Mouse (Mus musculus): ENCODE data around the gene Map3k20.

Map3k20 gene

DNA sequence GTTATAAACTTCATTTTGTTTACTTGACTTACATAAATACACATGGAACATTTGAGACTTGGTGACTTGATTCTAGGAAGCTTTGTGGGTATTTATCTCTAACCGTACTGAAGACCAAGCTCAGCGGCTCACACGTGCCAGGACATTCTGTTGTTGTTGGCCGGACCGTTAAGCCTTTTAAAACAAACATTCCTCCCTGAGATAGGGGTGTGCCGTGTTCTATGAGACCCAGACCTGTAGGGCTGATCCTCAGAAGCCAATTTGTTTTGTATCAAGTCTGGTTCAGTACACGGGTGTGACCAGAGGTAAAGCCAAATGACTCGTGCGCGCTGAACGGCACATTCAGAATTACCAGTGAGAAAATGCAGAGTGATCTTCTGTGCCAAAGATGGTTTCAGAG lies 97.9 kb downstream of the Map3k20 start:
- DNase-seq: no peak

DNA sequence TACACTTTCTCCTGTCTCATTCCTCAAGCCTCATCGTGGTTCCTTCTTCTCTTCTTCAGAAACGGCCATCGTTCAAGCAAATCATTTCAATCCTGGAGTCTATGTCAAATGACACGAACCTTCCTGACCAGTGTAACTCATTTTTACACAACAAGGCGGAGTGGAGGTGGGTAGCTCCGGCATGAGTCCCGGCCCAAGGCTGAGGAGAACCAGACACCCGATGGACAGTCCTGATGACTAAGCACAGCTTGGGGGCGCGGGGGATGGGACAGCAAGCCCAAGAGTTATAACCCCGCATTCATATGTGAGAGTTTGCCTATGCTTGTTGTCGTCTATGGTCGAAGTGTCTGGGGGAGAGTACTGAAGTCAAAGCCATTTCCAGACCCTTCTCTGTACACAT lies 104.0 kb downstream of the Map3k20 start:
- DNase-seq: no peak

GRCm38 (mm10) chr2:72389942-72390341 lies 104.5 kb downstream of the Map3k20 start:
- DNase-seq: peak; percentile 78 to 82

GRCm38 (mm10) chr2:72390474-72390873 lies 105.0 kb downstream of the Map3k20 start:
- no peak for DNase-seq

GRCm38 (mm10) chr2:72391024-72391423 lies 105.6 kb downstream of the Map3k20 start:
- DNase-seq: no peak

DNA sequence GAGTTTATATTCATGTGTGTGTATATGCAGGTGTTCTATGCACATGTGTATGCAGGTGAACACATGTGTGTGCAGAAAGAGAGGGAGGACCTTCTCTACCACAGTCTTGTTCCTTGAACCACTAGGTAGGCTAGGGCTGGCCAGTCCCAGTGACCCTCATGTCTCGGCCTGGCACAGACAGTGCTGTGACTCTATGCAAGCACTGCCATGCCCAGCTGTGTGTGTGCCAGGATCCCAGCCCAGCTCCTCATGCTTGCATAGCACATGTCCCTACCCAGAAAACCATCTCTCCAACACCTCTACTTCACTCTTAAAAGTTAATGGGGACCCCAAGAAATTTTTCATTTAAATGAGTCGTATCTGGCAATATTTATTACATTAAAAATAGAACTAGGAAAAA lies 106.3 kb downstream of the Map3k20 start:
- DNase-seq: no peak

- peak; percentile 22 to 30 for DNase-seq
Measured at GRCm38 (mm10) chr2:72392316-72392715, 106.9 kb downstream of the Map3k20 start.

DNA sequence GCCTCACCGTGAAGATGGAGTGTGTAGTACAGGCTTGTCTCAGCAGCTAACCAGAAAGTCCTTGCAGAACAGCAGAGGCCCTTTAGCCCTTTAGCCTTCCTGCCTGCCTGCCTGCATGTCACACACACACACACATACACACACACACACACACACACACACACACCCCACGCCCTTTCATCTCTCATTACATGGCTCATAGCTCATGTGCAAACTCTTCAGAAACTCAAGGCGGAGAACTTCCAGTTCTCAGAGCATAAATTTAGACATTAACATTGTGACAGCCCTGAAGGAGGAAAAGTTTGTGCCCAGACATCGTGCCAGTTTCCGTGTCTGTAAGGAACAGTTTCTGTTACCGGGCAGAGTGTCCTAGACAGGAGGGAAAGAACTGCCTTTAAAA lies 111.5 kb downstream of the Map3k20 start:
- DNase-seq: no peak

DNA sequence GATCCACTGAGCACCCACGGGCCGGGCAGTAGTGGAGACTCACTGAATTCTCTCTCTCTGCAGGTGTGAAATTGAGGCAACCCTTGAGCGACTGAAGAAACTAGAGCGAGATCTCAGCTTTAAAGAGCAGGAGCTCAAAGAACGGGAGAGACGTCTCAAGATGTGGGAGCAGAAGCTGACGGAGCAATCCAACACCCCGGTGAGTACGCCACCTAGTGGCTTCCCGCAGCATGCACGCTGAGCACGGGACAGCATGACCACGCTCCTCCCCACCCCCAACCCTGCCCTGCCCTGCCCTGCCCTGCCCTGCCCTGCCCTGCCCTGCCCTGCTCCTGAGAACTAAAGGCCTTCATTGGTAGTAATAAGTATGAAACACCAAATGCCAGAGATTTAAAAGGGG lies 112.8 kb downstream of the Map3k20 start:
- peak in 1 of 2 experiments; percentile 20 for DNase-seq

DNA sequence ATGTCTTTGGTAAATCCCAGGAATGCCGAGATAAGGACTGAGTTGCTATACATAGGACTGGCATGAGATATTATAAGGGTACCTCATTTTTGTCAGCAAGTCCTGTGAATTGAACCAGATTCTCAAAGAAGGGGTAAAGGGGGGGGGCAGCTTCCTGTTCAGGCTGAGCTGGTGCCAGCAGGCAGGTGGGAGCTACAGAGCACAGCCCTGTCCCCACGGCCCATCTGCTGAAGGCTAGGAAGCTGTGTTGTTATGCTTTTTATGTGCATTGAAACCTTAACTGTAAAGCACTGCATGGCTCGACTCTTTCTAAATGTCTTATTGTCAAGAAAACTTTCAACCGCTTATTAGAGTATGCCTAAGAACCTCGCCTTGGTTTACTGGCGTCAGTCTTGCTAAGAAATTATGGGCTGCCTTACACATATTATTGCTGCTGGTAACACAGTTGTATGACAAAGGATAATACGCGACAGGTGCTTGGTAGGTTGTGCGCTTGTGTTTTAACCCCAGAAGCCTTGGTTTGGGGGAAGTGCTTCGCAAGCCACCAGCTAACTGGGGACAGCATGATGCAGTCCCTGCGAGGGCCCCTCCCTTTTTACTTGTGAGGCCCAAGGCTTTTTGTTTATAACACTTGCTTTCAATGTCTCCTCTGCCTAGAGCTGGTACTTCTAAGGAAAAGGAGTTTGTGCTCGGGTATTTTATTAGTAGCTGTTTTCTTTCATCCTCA lies 114.2 kb downstream of the Map3k20 start:
- DNase-seq: no peak

- DNase-seq: no peak
Measured at GRCm38 (mm10) chr2:72401290-72401689, 115.9 kb downstream of the Map3k20 start.

DNA sequence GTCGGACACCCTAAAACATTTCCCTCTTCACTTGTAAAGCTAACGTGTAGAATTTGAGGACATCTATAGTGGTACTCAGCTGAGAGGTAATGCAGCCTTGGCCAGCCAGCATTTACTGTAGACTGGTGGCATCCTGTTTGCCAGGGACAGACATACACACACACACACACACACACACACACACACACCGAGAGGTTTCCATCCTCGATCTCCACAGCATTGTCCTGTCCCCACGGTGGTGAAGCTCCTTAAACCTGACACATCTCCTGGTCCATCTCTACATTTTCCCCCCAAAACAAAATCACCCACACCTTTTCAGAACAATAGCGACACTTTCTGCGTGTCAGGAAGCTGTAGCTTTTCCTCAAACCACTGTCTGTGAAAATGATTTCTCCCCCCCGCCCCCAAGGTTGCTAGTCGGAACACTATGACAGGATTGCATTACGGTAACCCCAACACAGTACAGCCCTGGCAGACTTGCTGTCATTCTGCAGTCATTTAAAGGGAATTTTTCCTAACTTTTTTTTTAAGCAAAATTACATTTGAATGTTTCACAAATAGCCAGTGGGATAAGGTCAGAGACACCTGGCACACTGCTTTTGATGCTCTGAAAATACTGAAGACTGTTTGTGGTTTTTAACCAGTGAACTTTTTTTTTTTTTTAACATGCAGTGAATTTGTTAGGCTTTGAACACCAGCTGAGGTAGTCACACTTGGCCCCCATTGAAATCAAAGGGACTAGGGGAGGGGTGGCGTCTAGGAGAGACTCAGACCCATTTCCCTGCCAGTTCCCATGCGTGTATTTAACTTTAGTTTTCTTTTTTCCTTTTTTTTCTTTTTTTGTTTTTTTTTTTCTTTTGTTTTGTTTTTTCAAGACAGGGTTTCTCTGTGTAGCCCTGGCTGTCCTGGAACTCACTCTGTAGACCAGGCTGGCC lies 120.5 kb downstream of the Map3k20 start:
- DNase-seq: no peak

DNA sequence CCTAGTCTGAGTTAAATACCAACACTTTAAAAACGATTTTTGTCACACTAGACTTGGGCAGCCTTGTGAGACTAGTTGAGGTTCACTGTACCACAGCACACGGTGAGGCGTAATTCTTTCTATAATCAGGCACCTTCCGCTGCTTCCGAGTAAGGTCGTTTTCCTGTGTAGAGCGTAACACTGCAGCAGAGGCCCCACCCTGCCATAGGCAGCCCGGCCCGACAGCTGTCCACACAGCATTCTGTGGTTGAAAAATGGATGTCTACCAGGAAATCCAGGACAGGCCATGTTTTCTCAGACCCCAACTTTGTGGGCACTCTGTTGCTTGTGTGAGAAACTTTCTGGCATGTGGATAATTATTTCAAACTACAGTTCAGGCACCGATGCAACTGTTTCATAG lies 121.3 kb downstream of the Map3k20 start:
- no peak for DNase-seq

GRCm38 (mm10) chr2:72407341-72408092 lies 122.1 kb downstream of the Map3k20 start:
- DNase-seq: no peak

DNA sequence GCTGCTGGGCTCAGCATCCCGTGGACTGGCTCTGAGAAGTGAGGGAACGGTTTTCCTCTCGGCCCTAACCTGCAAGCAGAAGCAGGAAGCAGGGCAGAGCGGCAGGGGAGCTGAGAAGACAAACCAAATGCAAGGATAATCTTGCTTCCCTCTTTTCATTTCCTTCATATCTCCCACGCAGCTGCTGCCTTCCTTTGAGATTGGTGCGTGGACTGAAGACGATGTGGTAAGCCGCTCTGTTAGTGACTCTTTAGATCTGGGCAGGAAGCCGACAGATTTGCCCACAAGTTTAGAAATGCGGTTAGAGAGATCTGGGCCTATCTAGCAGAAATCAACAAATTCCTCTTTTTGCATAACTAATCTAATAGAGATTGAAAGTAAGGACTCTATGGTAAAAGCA lies 124.5 kb downstream of the Map3k20 start:
- DNase-seq: no peak

DNA sequence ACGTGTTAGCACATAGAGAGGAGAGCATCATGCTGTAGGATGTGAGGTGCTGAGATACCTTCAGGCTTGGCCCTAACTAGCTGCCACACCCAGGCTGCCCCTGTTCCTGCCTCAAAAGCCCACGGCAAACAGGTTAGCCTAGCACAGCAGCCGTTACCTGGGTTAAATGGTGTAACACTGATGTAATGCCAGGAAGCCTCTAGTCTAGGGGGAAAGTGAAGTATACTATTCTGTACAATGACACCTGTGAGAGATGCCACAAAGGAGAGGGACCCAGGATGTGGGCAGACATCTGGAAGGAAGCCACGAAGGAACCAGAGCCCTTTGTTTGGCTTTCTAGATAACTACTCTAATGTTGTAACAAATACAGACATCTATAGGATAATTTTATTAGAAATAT lies 126.8 kb downstream of the Map3k20 start:
- no peak for DNase-seq

GRCm38 (mm10) chr2:72415416-72415815 lies 130.0 kb downstream of the Map3k20 start:
- no peak for DNase-seq

DNA sequence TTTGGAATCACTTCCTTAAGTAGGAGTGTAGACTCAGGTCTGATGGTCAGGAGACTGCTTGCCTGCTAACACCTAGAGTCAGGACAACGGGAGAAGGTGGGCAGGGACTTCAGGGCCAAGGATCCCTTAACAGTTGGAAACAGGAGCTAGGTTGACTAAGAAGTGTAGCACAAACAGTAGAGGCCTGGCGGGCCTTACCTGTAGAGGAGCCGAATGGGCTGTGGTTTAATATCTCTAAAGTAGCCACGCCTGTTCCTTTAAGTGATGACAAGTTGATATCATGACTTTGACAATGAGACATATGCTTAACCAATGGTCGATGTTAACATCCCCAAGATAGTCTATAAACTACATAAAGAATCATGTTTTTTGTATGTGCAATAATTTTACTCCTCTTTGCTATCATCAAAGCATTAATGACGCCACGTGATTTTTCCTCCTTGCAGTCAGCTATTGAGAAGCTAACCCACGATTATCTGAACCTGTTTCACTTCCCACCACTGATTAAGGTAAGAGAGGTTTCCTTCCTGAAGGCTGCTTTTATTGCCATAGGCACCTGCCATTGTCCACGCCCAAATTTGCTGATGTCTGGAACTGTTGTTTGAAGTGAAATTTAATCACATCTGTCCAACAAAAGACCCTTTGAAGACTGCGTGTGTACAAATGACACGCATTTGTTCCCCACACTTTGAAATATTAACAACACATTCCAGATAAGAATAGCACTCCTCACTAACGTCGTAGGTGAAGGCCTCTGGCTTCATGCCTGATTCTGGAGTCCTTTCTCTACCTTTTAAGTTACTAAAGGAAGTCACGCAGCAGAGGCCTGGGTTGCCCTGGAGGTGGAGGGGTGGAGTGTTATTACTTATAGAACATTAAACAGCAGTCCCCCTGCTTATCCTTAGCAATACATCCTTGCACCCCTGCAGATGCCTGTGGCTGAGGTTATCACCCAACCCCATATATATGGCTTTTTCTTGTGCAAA lies 131.0 kb downstream of the Map3k20 start:
- no peak for DNase-seq

- no peak for DNase-seq
Measured at GRCm38 (mm10) chr2:72420561-72420960, 135.1 kb downstream of the Map3k20 start.

GRCm38 (mm10) chr2:72424656-72425055 lies 139.2 kb downstream of the Map3k20 start:
- no peak for DNase-seq

DNA sequence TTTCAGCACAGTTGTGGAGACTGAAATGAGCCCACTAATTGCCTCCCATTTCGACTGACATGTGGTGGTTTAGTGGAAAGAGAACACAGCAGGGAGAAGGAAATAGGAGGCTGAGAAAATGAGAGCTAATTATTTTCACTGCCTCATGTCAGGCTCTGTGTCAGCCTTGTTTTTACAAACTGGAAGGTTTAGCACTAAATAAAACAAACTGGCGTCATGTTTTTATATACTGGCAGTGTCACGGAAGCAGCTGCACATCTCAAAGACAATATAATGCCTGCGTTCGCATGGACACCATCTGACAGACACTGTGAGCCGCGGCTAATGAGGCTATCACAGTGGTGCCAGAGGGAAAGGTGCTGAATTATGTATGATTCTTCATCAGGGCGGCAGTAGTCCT lies 141.3 kb downstream of the Map3k20 start:
- DNase-seq: no peak

DNA sequence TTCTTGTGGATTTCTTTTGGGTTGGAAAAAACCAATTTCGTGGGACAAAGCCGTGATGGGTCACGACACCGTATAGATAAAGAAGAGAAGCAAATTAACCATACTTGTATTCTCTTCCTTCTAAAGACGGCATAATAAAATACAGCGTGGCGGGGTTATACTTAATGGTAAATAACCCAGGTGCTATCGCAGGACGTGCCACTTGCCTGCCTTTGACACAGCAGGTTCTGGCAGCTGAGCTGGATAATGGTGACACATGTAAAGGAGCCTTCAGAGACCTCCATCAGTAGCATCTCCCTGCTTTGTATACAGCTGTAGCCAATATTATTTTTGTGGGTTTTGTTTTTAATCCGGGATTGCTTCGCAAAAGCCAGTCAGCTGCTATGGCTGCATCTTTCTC lies 141.9 kb downstream of the Map3k20 start:
- no peak for DNase-seq
